Mouse (Mus musculus): Measurements from ENCODE around the gene Apaf1.

Apaf1 gene

DNA sequence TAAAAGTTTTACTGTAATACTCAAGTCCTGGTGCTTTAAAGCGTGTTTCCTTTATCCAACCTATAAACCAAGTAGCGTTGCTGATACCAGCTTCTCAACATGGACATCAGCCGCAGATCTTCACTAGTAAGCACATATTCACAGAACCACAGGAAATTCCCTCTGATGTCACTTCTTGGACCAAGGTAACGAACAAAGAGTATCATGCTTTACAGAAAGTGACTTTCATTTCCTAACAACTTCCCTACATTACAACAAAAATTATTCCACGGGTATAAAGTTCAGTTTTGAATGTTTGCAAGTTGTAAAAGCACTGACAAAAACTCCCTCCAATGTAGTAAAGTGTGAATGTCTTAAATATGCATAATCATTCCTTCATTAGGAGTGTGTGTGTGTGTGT, 2.0 kb downstream of the Apaf1 start:
- no peak for DNase-seq

DNA sequence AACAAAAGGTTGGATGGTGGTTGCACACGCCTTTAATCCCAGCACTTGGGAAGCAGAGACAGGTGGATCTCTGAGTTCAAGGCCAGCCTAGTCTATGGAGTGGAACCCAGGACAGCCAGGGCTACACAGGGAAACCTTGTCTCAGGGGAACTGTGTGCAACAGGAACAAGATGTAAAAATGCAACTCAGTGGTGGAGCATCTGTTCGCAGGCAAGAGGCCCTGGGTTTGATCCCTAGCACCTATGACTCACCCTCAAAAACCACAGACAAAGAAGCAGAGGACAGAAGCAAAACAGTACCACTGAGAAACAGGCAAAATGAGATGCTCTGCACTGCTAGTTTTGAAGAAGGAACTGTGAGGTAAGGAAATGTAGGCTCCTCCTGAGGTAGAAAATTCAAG, 5.9 kb downstream of the Apaf1 start:
- DNase-seq, result no peak

DNA sequence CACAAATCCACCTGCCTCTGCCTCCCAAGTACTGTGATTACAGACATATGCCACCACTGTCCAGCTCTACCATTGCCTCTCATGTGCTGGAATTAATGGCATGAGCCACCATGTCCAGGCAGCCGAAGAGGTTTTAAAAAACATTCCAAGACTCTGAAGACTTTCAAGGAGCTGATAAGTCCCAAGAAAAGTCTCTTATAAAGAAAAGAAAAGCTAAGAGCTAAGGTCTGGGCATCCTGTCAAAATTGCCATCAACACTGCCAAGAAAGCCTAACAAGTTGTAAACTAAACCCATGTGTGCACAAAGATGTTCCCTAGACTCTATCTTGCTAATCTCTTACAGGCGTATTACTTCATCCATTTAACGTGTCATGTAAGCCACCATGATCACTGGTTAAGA, 9.2 kb downstream of the Apaf1 start:
- no peak for DNase-seq

- no peak for DNase-seq
Observed at GRCm38 (mm10) chr10:91071768-91072167, 10.8 kb downstream of the Apaf1 start.

DNA sequence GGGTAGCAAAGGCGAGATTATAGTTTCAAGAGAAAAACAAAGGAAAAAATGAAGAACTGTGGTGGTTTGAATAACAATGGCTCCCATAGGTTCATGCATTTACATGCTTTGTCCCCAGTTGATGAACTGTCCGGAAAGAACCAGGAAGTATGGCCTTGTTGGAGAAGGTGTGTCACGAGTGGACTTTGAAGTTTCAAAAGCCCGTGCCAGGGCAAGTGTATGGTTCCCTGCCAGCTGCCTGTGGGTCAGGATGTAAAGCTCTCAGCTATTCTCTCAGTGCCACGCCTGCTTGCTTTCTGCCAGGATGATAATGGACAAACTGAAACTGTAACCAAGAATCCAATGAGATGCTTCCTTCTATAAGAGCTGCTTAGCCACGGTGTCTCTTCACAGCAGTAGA, 20.2 kb downstream of the Apaf1 start:
- no peak for DNase-seq

- no peak for DNase-seq
Observed at GRCm38 (mm10) chr10:91060742-91061141, 21.8 kb downstream of the Apaf1 start.

- DNase-seq, result no peak
Observed at GRCm38 (mm10) chr10:91052734-91053133, 29.8 kb downstream of the Apaf1 start.

- no peak for DNase-seq
Observed at GRCm38 (mm10) chr10:91051156-91051555, 31.4 kb downstream of the Apaf1 start.

- DNase-seq, result no peak
Observed at GRCm38 (mm10) chr10:91049696-91050095, 32.9 kb downstream of the Apaf1 start.

GRCm38 (mm10) chr10:91033942-91034341, 48.6 kb downstream of the Apaf1 start:
- DNase-seq, result peak; percentile 73

DNA sequence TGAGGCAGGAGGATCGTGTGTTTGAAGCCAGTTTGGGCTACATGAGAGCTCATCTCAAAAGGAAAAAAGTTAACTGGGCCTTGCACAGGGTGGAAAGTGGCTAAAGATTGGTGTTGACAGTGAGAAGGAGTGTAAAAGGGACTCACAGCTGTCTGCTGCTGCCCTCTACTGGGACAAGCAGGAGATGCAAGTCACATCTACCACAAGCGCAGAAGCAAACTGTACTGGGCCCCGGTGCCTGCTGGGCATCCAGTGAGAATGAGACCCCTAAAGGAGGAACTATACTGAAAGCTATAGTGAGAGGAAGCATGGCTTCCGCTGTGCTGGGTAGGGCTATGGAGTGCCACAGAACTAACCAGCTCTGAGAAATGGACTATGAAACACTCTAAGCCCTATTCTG, 50.2 kb downstream of the Apaf1 start:
- peak; percentile 78 for DNase-seq

DNA sequence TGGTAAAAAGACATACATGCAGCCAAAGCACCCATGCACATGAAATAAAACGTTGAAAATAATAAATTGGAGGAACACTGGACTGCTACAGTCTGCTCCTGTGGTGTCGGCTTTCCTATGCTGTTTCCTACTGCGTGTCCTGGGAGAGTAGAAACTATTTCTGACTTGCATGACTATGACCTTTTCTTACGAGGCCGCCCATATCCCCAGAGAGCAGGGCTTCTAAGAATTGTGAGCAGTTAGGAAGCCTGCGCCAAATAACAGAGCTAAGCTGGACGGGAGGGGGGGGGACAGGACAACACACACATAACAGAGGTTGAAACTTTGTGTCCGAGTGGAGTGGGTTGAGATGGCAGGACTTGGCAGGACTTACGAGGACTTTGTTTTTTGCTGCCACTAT, 51.4 kb downstream of the Apaf1 start:
- no peak for DNase-seq

DNA sequence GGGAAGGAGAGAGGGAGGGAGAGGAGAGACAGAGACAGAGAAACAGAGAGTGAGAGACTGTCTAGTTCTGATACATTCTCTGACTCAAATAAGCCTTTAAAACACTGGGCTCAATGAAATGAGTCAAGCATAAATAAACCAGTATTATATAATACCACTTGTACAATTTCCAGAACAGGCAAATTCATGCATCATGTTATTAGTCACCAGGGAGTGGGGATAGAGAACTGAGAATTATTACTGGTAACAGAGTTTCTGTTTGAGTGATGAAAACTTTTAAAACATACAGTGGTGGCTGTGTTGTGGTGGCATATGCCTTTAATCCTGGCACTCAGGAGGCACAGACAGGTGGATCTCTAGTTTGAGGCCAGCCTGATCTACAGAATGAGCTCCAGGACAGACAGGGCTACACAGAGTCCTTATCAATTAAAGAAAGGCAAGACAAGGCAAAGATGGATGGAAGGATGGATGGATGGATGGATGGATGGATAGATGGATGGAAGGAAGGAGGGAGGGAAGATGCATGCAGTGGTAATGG, 53.5 kb downstream of the Apaf1 start:
- DNase-seq, result no peak

DNA sequence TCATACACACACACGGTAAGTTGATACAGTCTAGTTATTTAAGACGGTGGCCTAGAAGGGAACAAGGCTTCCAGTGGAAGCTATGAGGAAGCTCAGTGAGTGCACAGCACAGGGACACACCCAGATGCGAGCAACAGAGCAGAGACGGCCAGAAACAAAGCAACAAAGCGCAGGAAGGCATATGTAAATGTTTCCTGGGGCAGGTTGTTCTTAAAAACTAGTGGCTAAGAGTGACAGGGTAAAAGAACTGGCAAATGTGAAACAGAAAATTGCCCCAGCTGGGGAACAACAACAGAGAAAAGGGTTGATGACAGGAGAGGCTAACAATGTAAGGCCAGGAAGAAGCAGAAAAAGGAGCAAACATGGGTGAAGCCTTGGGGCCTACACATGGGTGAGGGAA, 54.6 kb downstream of the Apaf1 start:
- DNase-seq, result no peak

GRCm38 (mm10) chr10:91027468-91027867, 55.1 kb downstream of the Apaf1 start:
- no peak for DNase-seq

DNA sequence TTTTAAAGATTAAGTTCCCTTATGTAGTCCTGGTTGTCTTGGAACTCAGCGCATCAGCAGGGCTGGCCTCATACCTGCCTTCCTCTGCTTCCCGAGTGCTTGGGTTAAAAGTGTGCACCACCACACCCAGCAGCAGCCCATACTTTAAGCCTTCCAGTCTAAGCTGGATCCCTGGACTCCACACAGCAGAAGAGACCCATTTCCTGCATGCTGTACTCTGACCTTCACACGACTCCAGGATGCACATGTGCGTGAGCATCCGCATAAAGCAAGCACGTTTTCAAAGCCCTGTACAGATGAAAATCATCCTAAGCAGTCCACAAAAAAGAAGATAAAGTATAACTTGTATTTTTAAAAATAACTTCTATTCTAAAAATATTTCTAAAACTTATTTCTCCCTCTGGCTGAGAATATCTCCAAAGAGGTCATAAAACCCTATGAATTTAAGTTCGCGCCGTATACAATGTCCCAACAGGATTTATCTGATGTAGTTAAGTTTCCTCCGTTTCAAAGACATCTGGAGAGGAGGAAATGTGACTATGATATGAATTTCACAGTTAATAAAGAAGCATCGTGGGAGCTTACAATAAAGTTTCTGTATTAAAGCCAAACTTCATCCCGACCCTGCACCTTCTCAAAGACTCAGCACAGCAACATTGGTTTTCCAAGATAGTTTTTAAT, 76.6 kb downstream of the Apaf1 start:
- DNase-seq, result no peak

- no peak for DNase-seq
Observed at GRCm38 (mm10) chr10:91001421-91001820, 81.1 kb downstream of the Apaf1 start.

GRCm38 (mm10) chr10:90999899-91000298, 82.7 kb downstream of the Apaf1 start:
- peak; percentile 52 for DNase-seq

DNA sequence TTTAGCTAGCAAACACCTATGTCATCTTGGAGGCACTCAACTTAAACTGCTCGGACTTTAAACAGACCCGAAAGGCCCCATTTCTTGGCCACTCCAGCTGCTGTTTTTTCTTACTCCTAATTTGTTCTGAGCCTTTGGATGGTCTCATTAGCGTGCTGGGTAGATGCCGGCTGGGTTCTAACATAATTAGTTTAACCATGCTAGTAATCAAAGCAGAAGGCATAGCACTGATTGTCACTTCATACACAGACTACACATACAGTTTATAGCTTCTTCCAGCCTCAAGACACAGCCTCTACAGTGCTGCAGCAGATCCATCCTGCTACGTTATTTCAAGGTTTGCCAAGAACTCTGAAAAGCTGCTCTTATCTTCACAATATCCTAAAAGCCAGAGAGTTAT, 88.7 kb downstream of the Apaf1 start:
- DNase-seq, result no peak

DNA sequence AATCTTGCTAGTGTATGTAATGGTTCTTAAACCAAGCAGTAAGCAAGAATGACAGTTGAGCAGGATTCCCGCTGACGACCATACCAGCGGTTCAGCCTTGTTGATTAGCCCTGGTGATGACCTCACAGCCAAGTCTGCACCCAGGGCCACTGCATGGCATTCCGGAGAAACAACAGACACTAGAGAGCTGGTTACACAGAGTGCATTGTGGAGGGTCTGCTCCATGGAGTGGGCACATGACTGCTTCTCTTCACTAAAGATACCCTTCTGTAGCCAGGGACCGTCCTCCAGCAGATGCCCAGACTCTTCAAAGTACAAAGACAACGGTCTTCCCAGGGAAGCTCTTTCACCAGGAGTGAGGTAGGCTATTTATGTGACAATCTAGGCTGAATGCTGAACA, 90.3 kb downstream of the Apaf1 start:
- DNase-seq, result no peak

DNA sequence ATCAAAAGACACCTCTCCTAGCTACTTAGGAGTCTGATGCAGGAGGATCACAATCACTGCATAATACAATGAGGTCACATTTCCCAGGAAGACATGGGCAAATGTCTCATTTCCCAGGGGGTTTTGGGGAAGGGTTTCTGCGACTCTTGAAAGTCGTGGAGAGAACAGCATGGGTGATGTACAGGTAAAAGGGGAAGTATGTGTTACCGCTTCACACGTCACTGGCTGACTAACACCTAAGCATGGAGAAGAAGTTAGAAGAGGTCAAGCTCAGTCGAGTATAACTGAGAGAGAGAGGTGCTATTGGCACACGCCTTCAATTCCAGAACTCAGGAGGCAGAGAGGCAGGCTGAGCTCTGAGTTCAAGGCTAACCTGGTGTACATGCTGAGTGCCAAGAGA, 92.2 kb downstream of the Apaf1 start:
- no peak for DNase-seq

DNA sequence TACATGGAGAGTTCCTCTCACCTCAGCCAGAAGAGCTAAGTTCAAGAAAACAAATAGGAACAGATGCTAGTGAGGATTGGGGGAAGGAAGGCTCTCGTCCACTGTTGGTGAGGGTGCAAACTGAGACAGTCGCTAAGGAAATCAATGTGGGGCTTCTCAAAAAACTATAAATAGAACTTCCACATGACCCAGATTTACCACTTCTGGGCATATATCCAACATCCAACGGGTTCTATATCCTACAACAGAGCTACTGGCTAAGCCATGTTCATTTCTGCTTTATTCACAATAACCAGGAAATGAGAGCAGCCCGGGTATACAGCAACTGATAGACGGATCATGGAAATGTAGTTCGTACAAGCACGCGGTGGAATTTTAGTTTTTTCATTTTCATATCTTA, 99.5 kb downstream of the Apaf1 start:
- no peak for DNase-seq

GRCm38 (mm10) chr10:90981811-90982210, 100.8 kb downstream of the Apaf1 start:
- DNase-seq, result no peak

- DNase-seq, result no peak
Observed at GRCm38 (mm10) chr10:90974491-90974890, 108.1 kb downstream of the Apaf1 start.

- no peak for DNase-seq
Observed at GRCm38 (mm10) chr10:90974084-90974483, 108.5 kb downstream of the Apaf1 start.

All from right cerebral cortex, postnatal 25 days (tissue).